Mouse (Mus musculus) right cerebral cortex, postnatal 36 days (tissue): ENCODE data around the gene Mcpt2.
"Not testable (repeated sequence)": the region's sequence is repeated elsewhere in the genome, so short reads cannot be mapped to it uniquely, and the experiment has no call there.

Source experiments
- DNase-seq, 2 experiments: peaks; one replicate each; pipeline ENCODE4 v3.0.0; 2022; ENCODE audit warnings: low spot score in 2 of 2, mixed read lengths in 1 of 2

The Mcpt2 gene

DNA sequence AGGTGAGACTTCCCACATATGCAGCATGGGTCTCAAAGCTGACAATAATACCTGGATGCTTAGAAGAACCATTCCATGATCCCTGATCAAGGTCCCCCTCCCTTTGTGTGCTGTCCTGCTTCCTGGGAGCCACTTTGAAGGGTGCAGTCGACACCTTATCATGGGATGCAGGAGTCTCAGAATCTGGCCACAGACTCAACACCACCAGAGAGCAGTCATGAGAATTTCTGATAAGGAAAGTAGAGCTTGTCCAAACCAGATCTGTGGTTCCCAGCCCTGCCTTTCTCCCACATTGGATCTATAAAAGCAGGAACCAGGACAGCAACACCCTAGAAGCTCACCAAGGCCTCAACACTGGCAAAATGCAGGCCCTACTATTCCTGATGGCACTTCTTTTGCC lies at the start of gene Mcpt2:
Gene Mcpt2, plus strand, starts transcription at position 250 of the 400 bp plus-strand sequence.
- DNase-seq: not testable (repeated sequence)

DNA sequence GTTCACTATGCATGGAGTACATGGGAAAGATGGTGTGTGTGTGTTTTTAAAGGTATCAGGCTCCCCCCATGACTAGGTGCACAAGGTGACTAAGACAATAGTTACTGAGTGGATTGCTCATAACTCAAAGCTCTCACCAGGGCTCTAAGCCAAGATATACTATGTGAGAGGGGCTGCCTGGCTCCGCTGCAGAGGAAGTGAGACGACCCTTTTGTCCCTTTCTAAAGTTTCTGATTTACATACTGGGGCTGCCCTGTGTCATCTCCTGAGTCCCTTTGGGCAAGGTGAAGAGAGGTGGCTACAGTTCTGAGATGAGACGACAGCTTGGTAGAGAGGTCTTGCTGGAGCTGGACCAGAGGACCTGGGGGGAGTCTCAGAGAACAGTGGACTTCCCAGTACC lies 28.7 kb upstream of the Mcpt2 start:
- DNase-seq: no peak

DNA sequence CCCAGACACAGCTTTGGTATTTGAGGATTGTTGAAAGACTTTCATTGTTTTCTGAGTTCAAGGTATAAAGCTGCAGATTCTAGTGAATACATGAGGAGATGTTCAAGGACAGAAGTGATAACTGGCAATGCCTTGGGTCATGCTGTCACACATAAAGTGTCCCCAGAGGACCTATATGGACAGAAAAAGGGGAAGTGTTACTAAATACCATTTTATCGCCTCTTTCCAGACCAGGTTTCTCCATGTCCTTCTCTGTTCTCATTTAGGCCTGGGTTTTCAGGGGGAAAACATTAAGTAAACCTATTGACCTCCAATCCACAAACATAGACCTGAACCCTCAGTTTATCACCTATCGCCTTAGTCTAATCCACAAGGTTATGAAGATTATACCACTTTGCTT lies 27.9 kb upstream of the Mcpt2 start:
- DNase-seq: no peak

DNA sequence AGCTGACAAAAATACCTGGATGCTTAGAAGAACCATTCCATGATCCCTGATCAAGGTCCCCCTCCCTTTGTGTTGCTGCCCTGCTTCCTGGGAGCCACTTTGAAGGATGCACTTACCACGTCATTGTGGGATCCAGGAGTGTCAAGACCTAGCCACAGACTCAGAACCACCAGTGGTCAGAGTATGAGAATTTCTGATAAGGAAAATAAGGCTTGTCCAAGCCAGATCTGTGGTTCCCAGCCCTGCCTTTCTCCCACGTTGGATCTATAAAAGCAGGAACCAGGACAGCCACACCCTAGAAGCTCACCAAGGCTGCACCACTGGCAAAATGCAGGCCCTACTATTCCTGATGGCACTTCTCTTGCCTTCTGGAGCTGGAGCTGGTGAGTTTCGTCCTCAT lies 24.2 kb upstream of the Mcpt2 start, which contains the start of gene Mcpt1:
Gene Mcpt1, plus strand, starts transcription at position 301 of the 400 bp plus-strand sequence.
- DNase-seq: not testable (repeated sequence)

DNA sequence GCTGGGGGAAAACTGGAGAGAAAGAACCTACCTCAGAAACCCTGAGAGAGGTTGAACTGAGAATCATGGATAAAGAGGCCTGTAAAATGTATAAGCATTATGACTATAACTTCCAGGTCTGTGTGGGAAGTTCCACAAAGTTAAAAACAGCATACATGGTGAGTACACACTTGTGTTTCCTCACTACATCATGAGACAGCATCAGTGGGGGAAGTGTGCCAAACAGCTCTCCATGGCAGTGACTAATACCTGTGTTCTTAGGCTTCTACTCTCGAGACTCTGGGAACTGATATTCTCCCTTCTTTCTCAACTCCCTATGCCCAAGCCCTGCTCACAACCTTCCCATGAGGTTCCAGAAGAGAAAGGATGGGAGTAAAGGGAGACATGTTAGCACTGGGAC lies 22.4 kb upstream of the Mcpt2 start:
- peak in 1 of 2 experiments; percentile 1 for DNase-seq

DNA sequence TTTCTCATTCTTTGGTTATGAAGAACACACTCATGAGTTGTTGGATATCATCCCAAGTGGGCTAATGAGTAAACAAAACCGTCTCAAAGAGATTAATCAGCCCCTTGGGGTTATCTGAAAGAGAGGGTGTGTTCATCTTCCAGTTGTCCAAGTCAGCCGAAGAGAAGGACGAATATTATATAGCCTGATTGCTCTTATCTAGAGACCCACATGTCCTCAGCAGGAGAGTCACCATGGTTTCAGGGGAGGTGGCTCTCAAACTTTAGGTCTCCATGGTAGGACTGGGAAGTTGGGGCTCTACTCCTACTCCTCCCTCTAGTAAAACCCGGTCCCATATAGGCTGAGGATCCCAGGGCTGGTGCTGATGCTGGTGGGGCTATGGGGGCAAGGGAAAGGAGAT lies 20.5 kb upstream of the Mcpt2 start:
- not testable (repeated sequence) for DNase-seq

DNA sequence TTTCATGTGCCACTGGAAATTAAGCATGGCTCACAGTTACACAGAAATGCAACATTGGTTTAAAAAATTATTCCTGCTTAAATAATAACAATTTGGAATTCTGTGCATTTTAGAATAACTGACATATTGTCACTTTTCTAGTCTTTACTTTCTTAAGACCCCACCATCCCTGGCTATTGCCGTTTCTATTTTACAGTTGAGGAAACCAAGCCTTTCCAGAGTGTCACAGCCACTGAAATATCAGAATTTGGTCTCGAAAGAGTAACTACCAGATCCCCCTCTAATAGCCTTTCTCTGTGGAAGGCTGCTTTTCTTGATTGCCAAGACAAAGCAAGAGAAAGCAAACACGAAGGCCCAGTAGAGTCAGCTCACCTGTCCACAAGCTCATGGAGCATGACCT lies 11.4 kb upstream of the Mcpt2 start, which contains the start of gene Mcpt9:
Gene Mcpt9, minus strand, starts transcription at position 101 of the 400 bp plus-strand sequence.
- not testable (repeated sequence) for DNase-seq

DNA sequence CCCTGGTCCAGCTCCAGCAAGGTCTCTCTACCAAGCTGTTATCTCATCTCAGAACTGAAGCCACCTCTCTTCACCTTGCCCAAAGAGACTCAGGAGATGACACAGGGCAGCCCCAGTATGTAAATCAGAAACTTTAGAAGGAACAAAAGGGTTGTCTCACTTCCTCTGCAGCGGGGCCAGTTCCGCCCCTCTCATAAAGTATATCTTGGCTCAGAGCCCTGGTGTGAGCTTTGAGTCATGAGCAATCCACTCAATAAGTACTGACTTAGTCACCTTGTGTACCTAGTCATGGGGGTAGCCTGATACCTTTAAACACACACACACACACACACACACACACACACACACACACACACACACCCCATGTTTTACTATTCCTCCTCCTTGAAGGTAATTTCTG lies 7.4 kb upstream of the Mcpt2 start:
- DNase-seq: no peak

DNA sequence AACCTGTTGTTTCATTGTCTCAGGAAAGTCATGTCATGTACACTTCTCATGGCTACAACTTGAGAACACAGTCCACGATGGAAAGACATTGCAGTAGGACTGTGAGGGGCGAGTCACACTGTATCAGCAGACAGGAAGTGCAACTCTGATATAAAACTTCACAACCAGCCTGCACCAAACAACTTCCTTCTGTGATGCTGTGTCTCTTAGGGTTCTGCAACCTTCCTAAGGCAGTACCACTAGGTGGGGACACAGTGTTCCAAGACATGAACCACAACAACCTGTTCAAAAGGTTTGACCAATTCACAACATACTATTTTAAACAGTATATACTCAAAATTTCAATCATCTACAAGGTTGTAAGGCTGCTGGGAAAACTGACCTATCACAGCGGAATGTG lies 13.6 kb downstream of the Mcpt2 start:
- no peak for DNase-seq

DNA sequence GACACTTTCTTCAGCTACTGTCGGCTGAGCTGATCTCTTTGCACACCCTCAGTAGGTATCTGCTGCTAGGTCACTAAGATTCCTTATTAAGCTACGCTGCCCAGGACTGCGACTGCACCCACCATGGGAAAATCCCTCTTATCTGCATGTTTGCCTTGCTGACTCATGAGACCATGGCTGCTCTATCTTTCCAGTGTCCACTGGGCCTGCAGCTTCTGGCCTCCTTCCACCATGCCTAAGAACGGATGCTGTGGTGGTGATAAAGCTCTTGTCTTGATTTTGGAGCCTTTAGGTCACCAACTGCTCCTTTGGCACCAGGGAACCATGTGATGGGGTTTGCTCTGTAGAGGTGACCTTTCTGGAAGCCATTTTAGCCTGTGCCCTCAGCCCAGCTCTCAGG lies 15.9 kb downstream of the Mcpt2 start:
- no peak for DNase-seq

DNA sequence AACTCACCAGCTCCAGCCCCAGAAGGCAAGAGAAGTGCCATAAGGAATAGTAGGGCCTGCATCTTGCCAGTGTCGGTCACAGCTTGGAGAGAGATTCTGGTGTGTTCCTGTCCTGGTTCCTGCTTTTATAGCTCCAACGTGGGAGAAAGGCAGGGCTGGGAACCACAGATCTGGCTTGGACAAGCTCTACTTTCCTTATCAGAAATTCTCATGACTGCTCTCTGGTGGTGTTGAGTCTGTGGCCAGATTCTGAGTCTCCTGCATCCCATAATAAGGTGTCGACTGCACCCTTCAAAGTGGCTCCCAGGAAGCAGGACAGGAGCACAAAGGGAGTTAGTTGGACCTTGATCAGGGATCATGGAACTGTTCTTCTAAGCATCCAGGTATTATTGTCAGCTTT lies 20.4 kb downstream of the Mcpt2 start, which contains the start of gene Mcpt4:
Gene Mcpt4, minus strand, starts transcription at position 101 of the 400 bp plus-strand sequence.
- not testable (repeated sequence) for DNase-seq

DNA sequence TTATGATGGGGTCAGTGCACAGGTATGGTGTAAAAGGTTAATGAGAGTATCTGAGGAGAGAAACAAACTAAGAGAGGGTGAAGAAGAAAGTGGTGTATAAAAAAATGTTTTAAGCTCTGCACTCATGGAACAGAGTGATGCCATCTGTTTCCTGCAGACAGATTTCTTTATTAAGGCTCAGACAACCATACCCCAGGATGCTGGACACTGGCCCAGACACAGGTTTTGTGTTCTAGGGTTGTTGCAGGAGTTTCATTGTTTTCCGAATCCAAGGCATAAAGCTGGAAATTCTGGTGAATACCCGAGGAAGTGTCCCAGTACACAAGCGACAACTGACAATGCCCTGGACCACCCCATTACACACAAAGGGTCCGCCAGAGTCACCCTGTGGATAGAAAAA lies 40.2 kb downstream of the Mcpt2 start:
- DNase-seq: no peak

DNA sequence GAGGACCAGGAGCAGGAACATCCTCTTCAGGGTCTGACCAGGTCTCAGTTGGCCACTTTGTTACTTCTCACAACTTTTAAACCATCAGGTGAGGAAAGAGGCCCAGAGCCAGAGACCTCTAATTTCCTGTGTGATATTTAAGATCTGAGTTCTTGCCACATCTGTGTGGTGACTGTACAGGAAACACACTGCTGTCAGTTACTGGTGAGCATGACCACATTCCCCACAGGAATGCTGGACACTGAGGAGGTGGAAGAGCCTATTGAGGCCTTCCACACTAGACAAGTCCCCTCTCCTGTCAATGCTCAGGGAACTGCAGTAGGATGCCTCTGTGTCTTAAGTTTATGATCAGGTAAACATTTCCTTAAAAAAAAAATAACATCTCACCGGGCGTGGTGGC lies 43.3 kb downstream of the Mcpt2 start, which contains the start of gene Mcpt8:
Gene Mcpt8, minus strand, starts transcription at position 107 of the 400 bp plus-strand sequence.
- no peak for DNase-seq

DNA sequence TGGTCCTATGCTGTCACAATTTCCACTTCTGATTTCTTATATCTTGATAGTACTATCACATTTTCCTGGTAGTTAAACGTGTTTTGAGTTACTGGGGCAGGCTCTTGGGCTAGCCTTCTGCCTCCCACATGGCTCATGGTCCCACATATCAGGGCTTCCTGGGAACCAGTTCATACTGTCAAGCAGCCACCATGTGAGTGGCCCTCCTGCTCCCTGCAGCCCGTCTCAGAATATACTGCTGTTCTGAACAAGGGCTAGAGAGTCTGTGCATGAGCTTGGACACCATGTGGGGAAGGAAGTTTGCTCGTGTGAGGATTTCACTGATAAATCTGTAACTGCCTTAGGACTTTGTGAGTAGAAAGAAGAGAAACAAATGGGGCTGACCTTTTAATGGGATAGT lies 44.9 kb downstream of the Mcpt2 start:
- no peak for DNase-seq

DNA sequence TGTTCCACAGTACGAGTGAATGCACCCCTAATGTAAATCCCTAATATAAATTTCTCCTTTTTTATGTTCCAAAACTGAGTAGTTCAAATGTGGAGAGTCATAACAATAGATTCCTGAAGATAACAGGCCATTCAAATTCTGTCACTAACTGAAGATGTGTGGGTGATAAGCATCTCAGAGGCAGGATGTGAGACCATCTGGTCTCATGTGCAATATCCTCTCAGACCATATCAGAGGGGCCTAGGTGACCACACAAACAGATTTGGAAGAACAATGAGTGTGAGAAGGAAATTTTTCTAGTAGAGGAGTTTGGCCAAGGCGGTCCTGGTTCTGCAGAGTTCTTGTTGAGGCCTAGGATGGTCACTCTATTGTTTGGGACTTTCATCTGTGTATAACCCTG lies 51.5 kb downstream of the Mcpt2 start:
- DNase-seq: no peak
